24 mouse cellular contexts compared by ENCODE assay signal in the genomic region with DNA sequence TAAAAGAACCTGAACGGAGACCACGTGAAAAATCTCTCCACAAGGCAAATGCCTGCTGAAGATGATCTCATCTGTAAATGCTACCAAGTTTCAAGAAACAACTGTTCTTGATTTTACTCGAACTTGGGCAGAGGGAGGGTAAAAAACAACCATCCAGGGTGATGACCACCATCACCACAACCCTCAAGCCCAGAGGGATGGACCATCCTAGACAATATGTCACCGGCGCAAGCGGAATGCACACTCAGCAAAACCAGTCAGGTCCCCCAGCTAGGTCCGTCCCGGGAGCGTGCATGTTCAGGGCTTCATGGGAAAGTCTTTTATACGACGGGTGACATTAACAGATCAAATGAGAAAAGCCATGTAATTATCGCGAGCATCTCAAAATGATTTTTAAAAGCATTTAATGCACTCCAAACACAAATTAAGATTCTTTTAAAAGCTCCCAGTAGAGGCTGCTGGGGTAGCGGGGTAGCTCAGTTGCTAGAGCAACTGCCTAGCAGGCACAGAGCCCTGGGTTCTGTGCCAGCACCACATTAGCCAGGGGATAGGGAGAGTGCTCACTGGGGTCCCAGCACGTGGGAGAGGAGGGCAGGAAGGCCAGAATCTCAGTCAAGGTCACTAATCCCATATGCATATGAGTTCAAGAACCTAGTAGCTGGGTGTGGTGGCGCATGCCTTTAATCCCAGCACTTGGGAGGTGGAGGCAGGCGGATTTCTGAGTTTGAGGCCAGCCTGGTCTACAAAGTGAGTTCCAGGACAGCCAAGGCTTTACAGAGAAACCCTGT. TPM values are rescaled to one million over a fixed set of nuclear protein-coding genes. Genes with fewer than 3 reads are reported as not detected.
A peak's percentile ranks its signal among the peaks of the same experiment; 100 is the strongest.
DNase-seq lines count a peak whose midpoint lies in the region; ATAC-seq and TF ChIP-seq lines count a peak whose summit lies in the region.
"Had no signal": no experiment of that assay in that cellular context is flagged by ENCODE, and none has a peak within 500 bp of the region (broad histone marks: within the 10 kb centered on the region; RNA-seq: fewer than 3 reads in every experiment).

No protein-coding gene starts in this region.

- no peak overlapping the region for H3K4me3 ChIP-seq in embryonic facial prominence, embryonic 13.5 days
- H3K4me3 ChIP-seq in embryonic facial prominence, embryonic 10.5 days = no peak overlapping the region
- H3K4me3 ChIP-seq in ES-Bruce4 (ENCODE audit: low read depth, low read length) = peak overlapping the region; percentile 35
- H3K4me3 ChIP-seq: embryonic facial prominence, embryonic 15.5 days; forebrain, embryonic 15.5 days; gastrocnemius, adult 2 months; hindbrain, embryonic 12.5 days; hindbrain, embryonic 15.5 days had no signal

- TF ChIP-seq POLR2A in ES-Bruce4 (IDR thresholded peaks at IDR 0.05; ENCODE audit: insufficient read depth, low read length) = no peak

- H3K9me3 ChIP-seq in embryonic facial prominence, embryonic 13.5 days = no peaks in the 10 kb centered on the region
- no peaks in the 10 kb centered on the region for H3K9me3 ChIP-seq in embryonic facial prominence, embryonic 10.5 days
- 0 out of 2 replicates have a peak, but pooled peaks cover 3% of the 10 kb centered on the region for H3K9me3 ChIP-seq in ES-Bruce4 (replicated peaks; ENCODE audit: control insufficient read depth, insufficient read depth, low read length, poor library complexity, severe bottlenecking)
- H3K9me3 ChIP-seq: embryonic facial prominence, embryonic 15.5 days; forebrain, embryonic 15.5 days; hindbrain, embryonic 12.5 days; hindbrain, embryonic 15.5 days had no signal

- ATAC-seq in embryonic facial prominence, embryonic 13.5 days (ENCODE audit: insufficient number of reproducible peaks, insufficient read depth, low FRiP score, low TSS enrichment, low read depth) = no peak
- ATAC-seq in monocyte, adult 5-6 weeks (replicated peaks; ENCODE audit: insufficient number of reproducible peaks, low FRiP score, low TSS enrichment, poor library complexity, severe bottlenecking) = no peak
- ATAC-seq: forebrain, embryonic 15.5 days had no signal

- peaks cover 29% of the 10 kb centered on the region for H3K4me1 ChIP-seq in embryonic facial prominence, embryonic 13.5 days
- H3K4me1 ChIP-seq in embryonic facial prominence, embryonic 10.5 days = peaks cover 24% of the 10 kb centered on the region
- H3K4me1 ChIP-seq in ES-Bruce4 (ENCODE audit: control insufficient read depth, insufficient read depth, low read length) = peaks cover 18% of the 10 kb centered on the region

- H3K27ac ChIP-seq in embryonic facial prominence, embryonic 13.5 days = peak overlapping the region; percentile 62; the same call in 1 of the 2 replicates
- no peak overlapping the region for H3K27ac ChIP-seq in embryonic facial prominence, embryonic 10.5 days (replicated peaks)
- H3K27ac ChIP-seq in ES-Bruce4 (ENCODE audit: insufficient read depth, low read length) = peak overlapping the region; percentile 95
- H3K27ac ChIP-seq: forebrain, embryonic 15.5 days; gastrocnemius, adult 2 months; hindbrain, embryonic 12.5 days; hindbrain, embryonic 15.5 days had no signal

- TF ChIP-seq CTCF in ES-Bruce4 (IDR thresholded peaks at IDR 0.05; ENCODE audit: low read depth, low read length) = no peak

- no peak overlapping the region for H3K9ac ChIP-seq in embryonic facial prominence, embryonic 13.5 days
- peak overlapping the region; percentile 6; the same call in 1 of the 2 replicates for H3K9ac ChIP-seq in ES-Bruce4 (ENCODE audit: low read depth, poor library complexity, severe bottlenecking)
- H3K9ac ChIP-seq: embryonic facial prominence, embryonic 15.5 days; forebrain, embryonic 15.5 days; hindbrain, embryonic 12.5 days; hindbrain, embryonic 15.5 days had no signal

- DNase-seq in embryonic facial prominence, embryonic 10.5 days (ENCODE audit: low spot score) = no peak
- peak; percentile 76 for DNase-seq in R1 (ENCODE audit: low read depth, low spot score)
- DNase-seq in frontal cortex, adult 2 months (ENCODE audit: extremely low spot score in 1 of 2, low spot score in 1 of 2) = no peak
- no peak for DNase-seq in layer of hippocampus, adult 9-11 months
- DNase-seq: adrenal gland, postnatal 14 days; cerebellum, adult 11 months; cerebellum, adult 2 months; cerebellum, adult 9-11 months; cerebellum, postnatal 25 days; gastrocnemius, adult 2 months; gastrocnemius, postnatal 14 days; heart, adult 11 months; kidney, adult 11 months had no signal

- H3K4me2 ChIP-seq in embryonic facial prominence, embryonic 13.5 days = no peak overlapping the region
- H3K4me2 ChIP-seq: embryonic facial prominence, embryonic 15.5 days; forebrain, embryonic 15.5 days; heart, embryonic 11.5 days; hindbrain, embryonic 12.5 days; hindbrain, embryonic 15.5 days had no signal

- no peaks in the 10 kb centered on the region for H3K36me3 ChIP-seq in embryonic facial prominence, embryonic 13.5 days
- H3K36me3 ChIP-seq in embryonic facial prominence, embryonic 10.5 days (replicated peaks) = no peaks in the 10 kb centered on the region
- no peaks in the 10 kb centered on the region for H3K36me3 ChIP-seq in ES-Bruce4 (ENCODE audit: control insufficient read depth, insufficient read depth, low read length, poor library complexity, severe bottlenecking)
- H3K36me3 ChIP-seq: embryonic facial prominence, embryonic 15.5 days; forebrain, embryonic 15.5 days; hindbrain, embryonic 12.5 days; hindbrain, embryonic 15.5 days had no signal

- peak; percentile 95 for TF ChIP-seq EP300 in ES-Bruce4 (IDR thresholded peaks at IDR 0.05; ENCODE audit: insufficient read depth, low read depth, low read length)

- WGBS in embryonic facial prominence, embryonic 13.5 days = 63% methylated on average over 17 of the region's 17 CpGs
- WGBS in embryonic facial prominence, embryonic 10.5 days = 83% methylated on average over 17 of the region's 17 CpGs

- H3K27me3 ChIP-seq in embryonic facial prominence, embryonic 13.5 days = no peaks in the 10 kb centered on the region
- H3K27me3 ChIP-seq in embryonic facial prominence, embryonic 10.5 days (replicated peaks; ENCODE audit: low read depth, poor library complexity, severe bottlenecking) = no peaks in the 10 kb centered on the region
- no peaks in the 10 kb centered on the region for H3K27me3 ChIP-seq in ES-Bruce4 (ENCODE audit: control insufficient read depth, insufficient read depth, low read length, poor library complexity, severe bottlenecking)
- H3K27me3 ChIP-seq: embryonic facial prominence, embryonic 15.5 days; forebrain, embryonic 15.5 days; hindbrain, embryonic 12.5 days; hindbrain, embryonic 15.5 days had no signal

RNA-seq across cellular contexts. Expression of gene Alpl, which starts 17.6 kb away (rescaled TPM):
- polyA plus RNA-seq in embryonic facial prominence, embryonic 13.5 days (2015; fragmentation: Nextera tagmentation; extraction: Ambion mirVana) = 110 and 122 TPM in 2 replicates
- 12.9 and 18.7 TPM in 2 replicates for polyA plus RNA-seq in embryonic facial prominence, embryonic 10.5 days (2016; fragmentation: Nextera tagmentation; extraction: Ambion mirVana)
- 133 and 158 TPM in 2 replicates for polyA plus RNA-seq in ES-Bruce4 (2011; ENCODE audit: insufficient read depth, insufficient read length, low read depth, missing spikeins)
- total RNA-seq in monocyte, adult 5-6 weeks (2017) = not detected in 3 replicates
- polyA plus RNA-seq in frontal cortex, adult 2 months (2012; rRNA removed) = 12.3 and 13.5 TPM in 2 replicates
- total RNA-seq: common myeloid progenitor, adult 5-6 weeks; hematopoietic stem cell, adult 5-6 weeks; MEL had no signal
